Mouse (Mus musculus): Measurements from ENCODE around the gene Heca.

GRCm38 (mm10) chr10:17844781-17845537, 102.9 kb downstream of the Heca start:
- no peak for TF ChIP-seq CTCF (IDR thresholded peaks at IDR 0.05; ENCODE audit: low read depth, low read length)
- no peak for TF ChIP-seq POLR2A (IDR thresholded peaks at IDR 0.05; ENCODE audit: insufficient read depth, low read length)

All from ES-Bruce4 (cell line).